Mouse (Mus musculus): ENCODE data around the gene Zfp819.
"Not testable (repeated sequence)": the region's sequence is repeated elsewhere in the genome, so short reads cannot be mapped to it uniquely, and the experiment has no call there.

Zfp819 gene

DNA sequence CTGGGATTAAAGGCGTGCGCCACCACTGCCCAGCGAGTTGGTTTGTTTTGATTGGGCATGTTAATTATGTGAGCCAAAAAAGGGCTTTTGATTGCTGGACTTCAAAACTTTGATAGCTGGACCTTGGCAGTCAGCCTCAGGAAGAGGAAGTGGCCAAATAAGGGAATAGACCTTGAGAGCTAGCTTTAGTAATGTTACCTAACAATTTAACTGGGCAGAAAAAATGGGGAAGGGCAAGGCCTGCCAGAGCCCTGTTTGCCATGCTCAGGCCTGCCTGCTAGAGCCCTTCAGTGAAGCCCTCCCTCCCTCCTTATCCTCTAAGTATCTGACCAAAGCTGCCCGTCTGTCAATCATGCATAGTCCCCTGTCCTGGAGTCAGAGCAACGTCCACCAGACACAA lies 35.6 kb downstream of the Zfp819 start:
- no peak for DNase-seq (ENCODE audit: low spot score in 2 of 2)

DNA sequence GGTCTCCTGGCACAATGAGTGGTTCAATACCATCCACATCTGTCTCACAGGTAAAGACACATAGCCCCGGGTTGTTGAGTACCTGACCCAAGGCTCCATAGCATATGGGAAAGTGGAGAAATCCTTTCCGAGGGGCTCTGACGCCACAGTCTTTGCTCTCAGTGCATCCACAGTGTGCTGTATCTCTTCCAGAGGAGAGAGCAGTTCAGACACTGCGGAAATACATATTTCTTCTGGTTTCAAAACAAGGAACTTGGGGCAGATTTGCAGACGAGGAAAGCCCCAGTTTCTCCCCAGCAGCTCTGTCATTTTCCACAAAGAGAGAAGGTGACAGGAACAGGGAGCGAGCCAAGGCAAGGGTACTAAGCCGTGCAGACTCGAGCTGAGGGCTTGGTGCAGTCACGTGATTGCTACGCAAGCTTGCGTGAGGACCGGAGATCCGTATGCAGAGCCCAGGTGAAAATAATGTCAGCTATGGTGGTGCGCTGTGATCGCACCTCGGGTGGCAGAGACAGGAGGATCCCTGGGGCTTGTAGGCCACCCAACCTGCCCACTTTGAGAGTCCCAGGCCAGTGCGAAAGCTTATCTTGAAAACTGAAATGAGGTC lies 36.2 kb downstream of the Zfp819 start:
- no peak for DNase-seq (ENCODE audit: low spot score in 2 of 2)

DNA sequence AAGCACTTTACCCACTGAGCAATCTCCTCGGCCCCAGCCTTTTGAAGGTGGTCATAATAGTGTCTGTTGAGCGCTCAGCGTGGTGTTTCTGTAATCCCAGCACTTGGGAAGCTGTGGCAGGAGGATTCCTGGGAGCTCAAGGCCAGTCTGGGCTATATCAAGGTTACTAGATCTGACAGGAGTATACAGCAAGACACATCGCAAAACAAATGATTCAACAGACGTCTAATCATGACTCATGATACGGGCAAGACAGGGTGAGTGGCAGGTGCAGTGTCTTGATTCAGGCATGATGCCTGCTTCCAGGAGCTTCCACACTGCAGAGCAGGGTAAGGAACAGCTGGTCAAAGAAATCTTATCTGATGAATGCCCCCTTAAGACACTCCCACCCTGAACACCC lies 45.7 kb downstream of the Zfp819 start:
- no peak for DNase-seq (ENCODE audit: low spot score in 2 of 2)

DNA sequence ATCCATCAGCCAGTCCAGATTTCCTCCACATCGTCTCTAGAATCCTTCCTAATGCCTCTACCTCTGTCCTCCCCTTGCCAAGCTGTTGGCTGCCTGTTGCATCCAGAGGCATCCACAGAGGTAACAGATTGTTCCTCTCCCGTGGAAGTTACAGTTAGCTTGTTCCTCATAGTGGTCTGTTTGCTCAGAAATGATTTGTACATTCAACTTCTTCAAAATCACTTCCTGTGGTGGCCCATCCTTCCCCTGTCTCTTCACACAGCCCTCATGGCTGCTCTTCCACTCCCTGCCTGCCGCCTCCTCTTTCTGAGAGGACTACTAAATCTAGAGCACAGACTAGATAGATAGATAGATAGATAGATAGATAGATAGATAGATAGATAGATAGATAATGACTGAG lies 47.5 kb downstream of the Zfp819 start:
- DNase-seq (ENCODE audit: low spot score in 2 of 2): no peak

DNA sequence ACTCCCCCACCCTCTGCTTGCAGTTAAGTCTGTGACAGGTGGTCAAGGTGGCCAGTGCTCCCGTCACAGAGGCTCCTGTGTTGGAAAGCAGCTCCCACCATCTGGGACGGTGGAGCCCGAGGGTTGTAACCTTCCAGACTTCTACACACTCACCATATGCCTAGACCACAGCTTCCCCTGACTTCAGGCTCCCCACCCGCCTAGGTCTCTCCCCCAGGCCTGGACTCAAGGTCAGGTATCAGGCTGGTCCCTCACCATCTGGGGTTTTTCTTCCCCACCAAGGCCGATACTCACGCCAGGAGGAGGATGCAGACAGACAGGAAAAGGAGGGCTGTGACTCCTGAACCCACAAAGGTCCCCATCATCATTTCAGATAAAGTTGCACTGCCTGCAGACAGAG lies 49.3 kb downstream of the Zfp819 start:
- no peak for DNase-seq (ENCODE audit: low spot score in 2 of 2)

DNA sequence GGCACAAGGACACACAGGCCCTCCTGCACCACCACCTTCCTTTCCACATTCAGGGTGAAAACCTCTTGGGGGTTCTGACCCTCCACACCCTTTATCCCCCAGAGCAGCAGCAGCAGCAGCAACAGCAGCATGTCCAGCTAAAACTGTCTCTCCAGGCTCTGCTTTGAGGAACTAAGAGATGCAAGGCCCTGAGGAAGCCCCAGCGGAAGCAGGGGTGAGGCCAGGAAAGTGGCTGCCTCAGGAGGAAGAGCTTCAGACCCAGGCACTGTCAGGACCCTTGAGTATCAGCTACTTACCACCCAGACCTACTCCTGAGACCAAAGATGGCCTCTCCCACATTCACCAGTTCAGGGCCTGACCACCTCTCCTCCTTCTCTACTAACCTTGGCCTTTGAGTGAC lies 53.0 kb downstream of the Zfp819 start, which contains the start of gene Siglece:
TSS of gene Siglece (minus strand) at position 160 of the 400 bp plus-strand sequence.
- no peak for DNase-seq (ENCODE audit: low spot score in 2 of 2)

DNA sequence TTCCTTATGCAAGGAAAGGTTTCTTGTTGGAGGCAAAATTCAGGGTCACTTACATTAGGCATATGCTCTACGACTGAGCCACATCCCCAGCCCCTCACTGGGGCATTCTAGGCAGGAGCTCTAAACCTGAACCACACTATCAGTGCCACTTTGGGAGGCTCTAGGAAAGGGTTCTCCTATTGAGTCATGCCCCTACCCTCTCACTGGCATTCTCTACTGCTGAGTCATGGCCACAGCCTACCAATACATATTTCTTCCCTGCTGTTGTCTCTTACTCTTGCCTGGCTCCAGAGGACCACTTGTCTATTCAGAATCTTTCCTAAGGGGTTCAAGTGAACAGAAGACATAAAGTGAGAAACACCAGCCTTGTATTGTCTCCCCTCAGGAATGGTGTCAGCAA lies 55.8 kb downstream of the Zfp819 start:
- DNase-seq (ENCODE audit: low spot score in 2 of 2): no peak

DNA sequence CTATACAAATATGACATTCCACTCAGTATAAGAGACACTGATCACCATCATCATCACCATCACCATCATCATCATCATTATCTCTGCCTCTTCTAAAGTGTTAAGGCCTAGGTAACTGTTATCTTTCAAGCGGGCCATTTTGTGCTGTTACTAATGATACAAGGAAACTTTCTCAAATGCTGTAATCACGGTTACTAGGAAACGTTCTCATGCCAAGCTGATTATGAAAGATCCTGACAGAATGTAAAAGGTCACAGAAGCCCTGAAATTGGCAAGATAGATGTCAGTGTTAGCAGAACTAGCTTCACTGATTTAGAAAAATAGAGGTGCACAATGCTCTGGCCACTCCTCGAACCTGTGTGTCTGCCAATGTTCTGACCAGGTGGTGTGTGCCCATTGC lies 60.3 kb downstream of the Zfp819 start:
- DNase-seq (ENCODE audit: low spot score in 2 of 2): not testable (repeated sequence)
